Mouse (Mus musculus): ENCODE results near the gene Ube2m. TPM values are rescaled to one million over a fixed set of nuclear protein-coding genes. Genes with fewer than 3 reads are reported as not detected.

The Ube2m gene
- polyA plus RNA-seq (2012; fragmentation: generic; extraction: Trizol) = 100 to 1,000 TPM; 117 to 284 TPM

GRCm38 (mm10) chr7:13037901-13038555, at the start of gene Ube2m:
Gene Ube2m (minus strand): TSS chr7:13038275.

GRCm38 (mm10) chr7:13054287-13055010, 16.4 kb upstream of the Ube2m start, which contains the start of gene Mzf1:
Gene Mzf1 (minus strand): TSS chr7:13054764.

GRCm38 (mm10) chr7:13034148-13034977, 3.7 kb downstream of the Ube2m start, which contains the start of gene Chmp2a:
Gene Chmp2a (minus strand): TSS chr7:13034807.

GRCm38 (mm10) chr7:13010005-13010908, 27.8 kb downstream of the Ube2m start, which contains the start of gene Zbtb45:
Gene Zbtb45 (minus strand): TSS chr7:13010034.

GRCm38 (mm10) chr7:12998851-12999250, 39.2 kb downstream of the Ube2m start, which contains the start of gene Trim28:
Gene Trim28 (plus strand): TSS chr7:12999114.

GRCm38 (mm10) chr7:12998053-12998452, 40.0 kb downstream of the Ube2m start, which contains the start of gene Slc27a5:
Gene Slc27a5 (minus strand): TSS chr7:12998192.

Other genes starting within 250 kb of the Ube2m start
- under 1 TPM in 1 of 2 experiments, not detected in 1; 0.09 TPM for gene Zscan18, start 234.6 kb downstream of the Ube2m start, polyA plus RNA-seq (2012; fragmentation: generic; extraction: Trizol)
- 1 to 10 TPM in 1 of 2 experiments, under 1 TPM in 1; 0.09 to 1.7 TPM for gene Zfp329, start 219.4 kb downstream of the Ube2m start, polyA plus RNA-seq (2012; fragmentation: generic; extraction: Trizol)
- 1 to 10 TPM in 1 of 2 experiments, under 1 TPM in 1; 0.46 to 6.5 TPM for gene Zfp110, start 203.5 kb downstream of the Ube2m start, polyA plus RNA-seq (2012; fragmentation: generic; extraction: Trizol)
- gene Zfp128, start 157.1 kb downstream of the Ube2m start, polyA plus RNA-seq (2012; fragmentation: generic; extraction: Trizol) = 1 to 10 TPM in 1 of 2 experiments, under 1 TPM in 1; 0.20 to 2.1 TPM
- 1 to 10 TPM; 1.5 to 5.6 TPM for gene Zscan22, start 140.5 kb downstream of the Ube2m start, polyA plus RNA-seq (2012; fragmentation: generic; extraction: Trizol)
- 1,000 to 10,000 TPM; 2,873 to 4,278 TPM for gene Rps5, start 116.0 kb downstream of the Ube2m start, polyA plus RNA-seq (2012; fragmentation: generic; extraction: Trizol)
- gene Rnf225, start 110.9 kb downstream of the Ube2m start, polyA plus RNA-seq (2012; fragmentation: generic; extraction: Trizol) = 1 to 10 TPM in 1 of 2 experiments, under 1 TPM in 1; 0.30 to 1.0 TPM
- 1 to 10 TPM; 3.1 to 9.2 TPM for gene Zfp324, start 72.4 kb downstream of the Ube2m start, polyA plus RNA-seq (2012; fragmentation: generic; extraction: Trizol)
- gene Zfp446, start 60.4 kb downstream of the Ube2m start, polyA plus RNA-seq (2012; fragmentation: generic; extraction: Trizol) = 1 to 10 TPM; 1.5 to 3.0 TPM
- gene Slc27a5, start 40.1 kb downstream of the Ube2m start, polyA plus RNA-seq (2012; fragmentation: generic; extraction: Trizol) = under 1 TPM in 1 of 2 experiments, not detected in 1; 0.04 TPM
- gene Trim28, start 39.2 kb downstream of the Ube2m start, polyA plus RNA-seq (2012; fragmentation: generic; extraction: Trizol) = 100 to 1,000 TPM; 465 to 613 TPM
- 10 to 100 TPM; 16.4 to 22.3 TPM for gene Zbtb45, start 28.2 kb downstream of the Ube2m start, polyA plus RNA-seq (2012; fragmentation: generic; extraction: Trizol)
- gene Chmp2a, start 3.5 kb downstream of the Ube2m start, polyA plus RNA-seq (2012; fragmentation: generic; extraction: Trizol) = 100 to 1,000 TPM; 141 to 255 TPM
- 1 to 10 TPM in 1 of 2 experiments, under 1 TPM in 1; 0.67 to 4.8 TPM for gene Mzf1, start 16.5 kb upstream of the Ube2m start, polyA plus RNA-seq (2012; fragmentation: generic; extraction: Trizol)
- gene Vmn1r85, start 56.9 kb upstream of the Ube2m start, polyA plus RNA-seq (2012; fragmentation: generic; extraction: Trizol) = not detected
- not detected for gene Vmn1r86, start 81.6 kb upstream of the Ube2m start, polyA plus RNA-seq (2012; fragmentation: generic; extraction: Trizol)
- gene Vmn1r87, start 101.9 kb upstream of the Ube2m start, polyA plus RNA-seq (2012; fragmentation: generic; extraction: Trizol) = not detected
- gene Vmn1r88, start 121.3 kb upstream of the Ube2m start, polyA plus RNA-seq (2012; fragmentation: generic; extraction: Trizol) = under 1 TPM in 1 of 2 experiments, not detected in 1; 0.02 TPM
- gene Vmn1r89, start 174.7 kb upstream of the Ube2m start, polyA plus RNA-seq (2012; fragmentation: generic; extraction: Trizol) = not detected
- gene Lig1, start 239.0 kb upstream of the Ube2m start, polyA plus RNA-seq (2012; fragmentation: generic; extraction: Trizol) = 100 to 1,000 TPM in 1 of 2 experiments, 10 to 100 TPM in 1; 40.3 to 121 TPM
- 1 to 10 TPM in 1 of 2 experiments, under 1 TPM in 1; 0.66 to 5.3 TPM for gene Zswim9, start 240.4 kb upstream of the Ube2m start, polyA plus RNA-seq (2012; fragmentation: generic; extraction: Trizol)